Mouse (Mus musculus) liver, embryonic 18 days (tissue): ENCODE data around the gene Slitrk2. TPM values are rescaled to one million over a fixed set of nuclear protein-coding genes. Genes with fewer than 3 reads are reported as not detected.

ENCODE experiments used
- polyA plus RNA-seq: library from polyadenylated mRNA; depleted of rRNA; stranded (reverse); fragments of >200 nt; gene quantifications from 2 replicates; pipeline ENCODE4 v1.2.3, GENCODE M21; 2012; rRNA removed

Gene Slitrk2
- polyA plus RNA-seq: under 0.01 TPM in 1 of 2 replicates, not detected in the other

DNA sequence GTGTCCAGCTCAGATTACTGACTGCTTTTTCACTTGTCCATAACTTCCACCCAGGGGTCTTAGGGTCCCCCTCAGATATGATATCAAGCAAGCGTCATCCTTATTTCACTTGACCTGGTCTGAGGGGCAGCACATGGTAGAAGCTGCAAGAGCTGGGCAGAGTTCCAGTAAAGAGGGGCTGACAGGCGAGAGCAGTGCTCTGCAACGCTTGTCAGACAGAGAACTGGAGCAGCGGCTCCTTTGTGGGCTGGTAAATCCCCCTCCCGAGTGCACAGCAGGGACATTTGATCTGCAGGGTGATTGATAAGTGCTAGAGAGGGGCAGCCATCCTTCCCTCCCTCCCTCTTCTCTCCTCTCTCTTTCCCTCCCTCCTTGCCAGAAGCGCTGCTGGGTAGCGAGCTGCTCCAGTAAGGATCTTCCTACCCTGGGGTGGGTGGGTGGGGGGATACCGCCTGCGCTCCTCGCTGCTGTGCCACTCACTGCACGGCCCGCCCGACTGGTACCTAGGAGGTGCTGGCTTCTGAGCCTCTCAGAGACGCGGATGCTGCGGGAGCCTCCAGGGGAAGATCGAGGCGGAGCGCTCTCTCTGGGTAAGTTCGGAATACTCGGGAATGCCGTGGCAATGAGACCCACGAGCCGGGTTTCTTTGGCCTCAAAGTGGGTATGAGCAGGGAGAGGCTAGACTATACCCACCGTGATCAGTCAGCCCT is at the start of gene Slitrk2:
TSS of gene Slitrk2 (plus strand) at position 408 of the 710 bp plus-strand sequence.

